Mouse (Mus musculus) heart, postnatal 14 days (tissue): Measurements from ENCODE around the gene Lsm12. TPM values are rescaled to one million over a fixed set of nuclear protein-coding genes. Genes with fewer than 3 reads are reported as not detected.

Source experiments
- DNase-seq, 2 experiments: peaks; one replicate each; pipeline ENCODE4 v3.0.0; 2021 to 2022
- intact Hi-C: fragments of 180-260 bp; cut with DNase I; formaldehyde crosslinking; loops from one replicate; pipeline ENCODE4 v1.15.1; 2025
- long read RNA-seq, 2 experiments: library from polyadenylated mRNA; stranded (forward); transcript quantifications; one replicate each; pipeline ENCODE4 v2.0.0; 2021
- total RNA-seq, 2 experiments: library from RNA; stranded (reverse); gene quantifications; 2 replicates each; pipeline ENCODE4 v1.2.3; 2021

Gene Lsm12
- 10 to 100 TPM; 44.4 to 47.6 TPM for total RNA-seq
- long read RNA-seq, experiment 1, transcript Lsm12-201 (5 exons, 2,256 nt): major isoform, 10 of 10 reads
- long read RNA-seq, experiment 1, partial matches to known transcripts: 0 of 10 reads
- long read RNA-seq, experiment 1, other reads (novel, unspliced or antisense): 0 of 10 reads
- long read RNA-seq, experiment 2, partial matches to known transcripts: 0 of 4 reads
- long read RNA-seq, experiment 2, other reads (novel, unspliced or antisense): 0 of 4 reads

DNA sequence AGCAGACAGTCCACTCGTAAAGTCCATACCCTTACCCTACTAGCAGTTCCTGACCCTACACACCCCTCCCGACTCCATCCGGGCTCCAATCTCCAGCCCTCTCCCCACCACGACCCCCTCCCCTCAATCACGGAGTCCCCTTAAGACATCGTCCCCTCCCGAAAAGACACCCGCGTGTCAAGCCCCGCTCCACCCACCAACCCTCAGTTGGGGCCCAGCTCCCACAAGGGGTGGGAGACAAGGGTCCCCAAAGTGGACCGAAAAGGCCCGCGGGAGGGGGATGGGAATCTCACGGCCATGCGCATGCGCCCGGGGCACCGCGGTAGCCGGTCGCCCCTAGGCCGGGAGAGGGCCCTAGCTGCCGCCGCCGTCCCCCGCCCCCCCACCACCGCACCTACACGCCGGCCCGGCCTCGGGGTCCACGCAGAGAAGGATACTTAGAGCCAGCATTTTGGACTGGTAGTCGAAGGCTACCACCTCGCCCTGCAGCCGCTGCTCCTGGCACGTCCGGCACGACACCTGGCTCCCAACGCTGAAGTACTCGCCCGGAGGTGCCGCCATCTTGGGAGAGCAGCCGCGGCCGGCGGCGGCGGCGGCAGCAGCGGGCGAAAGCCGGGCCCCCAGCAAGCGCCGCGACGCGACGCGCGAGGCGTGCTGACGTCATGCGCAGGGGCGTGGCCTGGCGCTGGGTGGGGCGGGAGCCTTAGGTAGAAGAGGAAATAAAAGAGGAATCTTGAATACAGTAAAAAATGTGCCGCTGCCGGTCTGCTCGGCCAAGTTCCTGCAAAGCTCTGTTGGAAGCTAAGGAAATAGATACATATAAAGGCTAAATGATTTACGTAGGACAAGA is at the start of gene Lsm12:
TSS of gene Lsm12 (minus strand) at position 651 of the 850 bp plus-strand sequence.
- intact Hi-C loops: loop anchor here (5.0 kb wide), 1 partner anchor 37 kb away; no protein-coding TSS in a partner anchor
- DNase-seq: peak; percentile 98 to 99

DNA sequence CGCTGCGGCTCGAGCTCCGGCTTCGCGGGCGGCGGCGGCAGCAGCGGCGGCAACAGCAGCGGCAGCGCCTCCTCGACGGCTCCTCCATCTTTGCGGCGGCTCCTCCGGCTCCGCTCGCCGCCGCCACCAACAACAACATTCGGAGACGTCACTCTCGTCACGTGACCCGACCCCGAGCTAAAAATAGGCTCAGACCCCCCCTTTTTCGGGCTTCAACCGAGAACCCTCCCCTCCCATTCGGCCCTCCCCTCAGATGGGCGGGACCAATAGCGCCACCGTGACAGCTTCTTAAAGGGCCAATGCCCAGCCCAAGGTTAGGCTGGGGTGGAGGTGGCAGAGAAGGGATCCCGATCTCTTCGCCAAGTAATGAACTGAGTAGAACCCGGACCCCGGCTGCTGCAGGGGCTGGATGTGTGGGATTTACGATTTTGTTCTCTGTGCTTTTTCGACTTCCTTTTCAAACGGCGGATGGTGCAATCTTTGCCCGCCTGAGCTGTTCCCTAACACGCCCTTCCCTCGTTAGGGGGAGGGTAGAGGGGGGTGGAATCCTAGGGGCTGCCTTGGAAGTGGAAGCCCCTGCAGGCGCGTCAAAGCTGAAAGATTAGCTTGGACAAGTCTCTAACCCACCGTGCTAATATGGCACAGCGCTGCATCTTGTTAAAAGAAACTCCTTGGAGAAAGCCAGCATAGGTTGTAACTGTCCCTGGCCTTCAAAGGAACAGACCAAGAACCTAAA is 45.1 kb upstream of the Lsm12 start, which contains the start of gene Hdac5:
TSS of gene Hdac5 (minus strand) at position 161 of the 736 bp plus-strand sequence.
- peak; percentile 94 to 98 for DNase-seq

DNA sequence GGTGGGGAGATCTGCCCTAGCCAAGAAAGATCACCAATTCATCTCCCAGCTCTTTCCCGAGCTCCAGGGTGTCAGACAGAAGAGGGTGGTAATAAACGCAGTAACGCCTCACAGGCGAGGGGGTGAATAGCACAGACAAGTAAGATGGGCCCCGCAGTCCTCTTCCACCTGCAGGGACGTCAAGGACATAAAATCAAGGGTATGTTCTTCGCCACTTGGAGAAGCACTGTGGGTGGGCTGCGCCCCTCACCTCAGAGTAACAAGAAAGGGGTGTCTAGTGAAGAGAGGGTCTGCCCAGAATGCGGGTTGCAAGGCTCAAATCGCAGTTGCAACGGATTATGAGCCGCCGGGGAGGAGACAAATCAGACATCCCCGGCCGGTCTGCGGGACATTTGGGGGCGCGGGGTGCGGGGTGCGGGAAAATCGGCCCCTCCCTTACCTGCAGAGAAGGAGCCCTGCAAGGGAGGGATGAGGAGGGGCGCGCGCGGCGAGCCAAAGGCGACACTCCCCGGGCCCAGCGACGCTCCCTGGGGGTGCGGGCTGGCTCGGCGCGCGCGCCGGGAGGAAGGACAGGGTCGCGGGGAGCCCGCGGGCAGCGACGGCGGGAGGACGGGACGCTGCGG is 44.3 kb upstream of the Lsm12 start:
- DNase-seq: no peak
- intact Hi-C loops: loop anchor here (2.0 kb wide), 1 partner anchor 19 kb away; no protein-coding TSS in a partner anchor

More for the DNA sequence above, 45.1 kb upstream of the Lsm12 start, which contains the start of gene Hdac5:
- intact Hi-C loops: no loop called here

DNA sequence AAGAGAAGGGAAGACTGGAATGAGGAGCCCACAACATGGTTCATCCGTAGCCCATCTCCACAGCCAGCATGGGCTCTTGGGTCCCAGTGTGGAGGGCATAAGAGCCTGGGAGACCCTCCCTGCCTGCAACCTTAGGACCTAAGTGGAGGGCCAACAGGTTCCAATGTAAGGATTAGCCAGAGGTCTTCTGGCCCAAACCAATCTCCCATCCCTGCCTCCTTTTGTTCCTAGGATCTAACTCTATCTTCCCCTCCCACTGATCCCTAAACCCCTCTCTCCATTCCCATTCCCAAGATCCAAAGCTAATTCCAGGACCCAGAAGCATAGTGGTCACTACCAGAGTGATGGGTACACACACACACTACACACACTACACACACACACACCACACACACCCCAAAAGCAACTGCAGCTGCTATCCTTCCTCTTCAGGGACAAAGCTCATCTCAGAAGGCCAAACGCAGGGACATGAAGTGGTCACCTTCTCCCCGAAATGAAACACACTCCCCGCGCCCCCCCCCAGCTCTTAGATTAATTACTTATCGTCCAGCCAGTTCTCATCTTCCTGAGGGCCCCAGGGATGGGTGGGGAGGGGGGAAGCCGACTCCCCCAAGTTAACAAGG is 43.7 kb upstream of the Lsm12 start:
- intact Hi-C loops: loop anchor here (2.0 kb wide), 1 partner anchor 18 kb away; no protein-coding TSS in a partner anchor
- no peak for DNase-seq

DNA sequence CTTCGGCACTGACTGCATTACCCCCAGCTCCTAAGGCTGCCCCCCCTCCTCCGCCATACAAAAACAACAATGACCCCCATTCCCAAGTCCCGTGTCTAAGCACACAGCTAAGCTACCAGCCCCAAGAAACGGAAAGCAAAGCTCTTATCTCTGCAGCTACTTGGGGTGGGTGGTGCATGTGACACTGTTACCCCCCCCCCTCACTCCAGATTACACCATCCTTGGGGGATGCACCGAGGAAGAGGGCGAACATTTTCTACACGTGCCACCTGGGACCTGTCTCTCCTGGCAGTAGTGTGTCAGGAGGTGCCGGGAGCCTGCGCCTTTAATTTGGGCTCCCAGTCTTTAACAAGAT is 43.1 kb upstream of the Lsm12 start:
- intact Hi-C loops: loop anchor here (2.0 kb wide), 1 partner anchor 17 kb away; no protein-coding TSS in a partner anchor
- no peak for DNase-seq

DNA sequence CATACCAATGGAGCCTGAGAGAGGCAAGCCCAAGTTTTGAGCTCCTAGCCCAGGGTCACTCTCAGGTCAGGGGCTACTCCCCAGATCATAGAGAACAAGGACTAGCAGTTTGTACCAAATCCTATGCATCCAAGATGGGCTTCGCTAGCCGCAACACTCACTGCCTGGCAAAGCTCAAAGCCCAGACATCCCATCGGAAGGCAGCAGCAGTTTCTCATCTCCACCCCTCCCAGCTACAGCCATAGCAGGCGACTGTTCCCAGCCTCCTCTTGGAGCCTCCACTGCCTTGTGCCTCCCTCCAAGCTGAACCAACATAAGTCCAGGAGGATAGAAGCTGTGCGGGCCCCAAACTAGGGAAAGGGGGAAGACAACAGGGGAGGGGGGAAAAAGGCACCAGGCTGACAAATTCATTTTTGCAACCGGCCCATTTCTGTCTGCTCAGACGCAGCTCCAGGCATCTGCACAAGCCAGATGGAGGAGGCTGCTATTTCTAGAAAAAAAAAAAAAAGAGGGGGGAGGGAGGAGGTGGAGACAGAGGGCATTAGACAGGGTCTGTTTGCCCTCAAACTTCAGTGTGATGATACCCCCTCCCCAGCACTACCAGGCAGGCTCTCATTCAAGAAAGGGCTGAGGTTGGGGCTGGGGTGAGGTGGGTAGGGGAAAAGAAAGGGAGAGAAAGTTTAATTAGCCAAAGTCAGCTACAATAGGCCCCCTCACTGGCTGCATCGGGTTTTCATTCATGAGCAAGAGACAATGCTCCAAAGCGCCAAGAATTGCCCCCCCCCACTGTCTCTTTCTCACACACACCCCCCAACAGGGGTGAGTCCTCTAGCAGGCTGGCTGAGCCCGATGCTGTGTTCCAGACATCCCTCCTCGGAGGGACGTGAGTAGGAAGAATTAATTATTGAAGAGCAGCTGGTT is 42.4 kb upstream of the Lsm12 start:
- intact Hi-C loops: loop anchor here (2.0 kb wide), 1 partner anchor 17 kb away; no protein-coding TSS in a partner anchor
- no peak for DNase-seq

DNA sequence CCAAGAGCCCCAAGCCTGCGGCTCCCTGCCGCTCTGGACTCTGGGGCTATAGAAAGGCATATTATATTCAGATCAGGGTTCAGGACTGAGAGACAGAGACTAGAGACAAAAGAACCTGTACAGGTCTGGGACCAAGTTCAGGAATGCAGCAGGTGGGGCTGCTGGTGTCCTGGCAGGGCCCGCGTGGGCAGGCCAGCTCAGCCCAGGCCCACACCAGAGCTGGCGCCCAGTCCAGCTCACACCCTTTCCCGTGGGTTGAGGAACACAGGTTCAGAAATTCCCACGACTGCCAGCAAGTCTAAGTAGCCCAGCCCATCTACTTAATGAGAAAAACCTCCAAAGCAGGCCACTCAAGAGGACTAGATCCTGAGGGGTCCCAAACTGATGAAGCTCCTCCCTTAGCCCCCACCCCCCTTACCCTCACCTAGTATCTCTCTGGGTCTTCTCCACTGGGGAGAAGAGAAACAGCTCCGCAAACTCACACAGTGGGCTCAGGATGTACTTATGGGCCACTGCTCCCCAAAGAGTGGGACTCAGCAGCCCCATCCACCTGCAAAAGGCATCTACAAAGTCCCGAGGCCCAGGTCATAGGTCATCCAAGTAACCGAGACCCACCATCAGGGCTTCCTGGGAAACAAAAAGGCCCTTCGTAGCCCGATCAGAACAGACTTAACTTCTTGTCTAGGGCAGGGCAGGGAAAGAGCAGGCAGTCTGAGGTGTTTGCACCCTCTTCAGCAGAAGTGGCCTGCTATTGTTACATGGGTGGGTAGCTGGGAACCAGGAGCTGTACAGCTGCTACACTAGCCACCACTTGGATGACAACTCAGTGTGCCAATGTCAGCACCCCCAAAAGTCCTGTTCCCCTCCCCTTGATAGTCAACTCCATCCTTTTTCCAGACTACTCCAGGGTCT is 41.2 kb upstream of the Lsm12 start:
- peak in 1 of 2 experiments; percentile 8 for DNase-seq
- intact Hi-C loops: no loop called here

DNA sequence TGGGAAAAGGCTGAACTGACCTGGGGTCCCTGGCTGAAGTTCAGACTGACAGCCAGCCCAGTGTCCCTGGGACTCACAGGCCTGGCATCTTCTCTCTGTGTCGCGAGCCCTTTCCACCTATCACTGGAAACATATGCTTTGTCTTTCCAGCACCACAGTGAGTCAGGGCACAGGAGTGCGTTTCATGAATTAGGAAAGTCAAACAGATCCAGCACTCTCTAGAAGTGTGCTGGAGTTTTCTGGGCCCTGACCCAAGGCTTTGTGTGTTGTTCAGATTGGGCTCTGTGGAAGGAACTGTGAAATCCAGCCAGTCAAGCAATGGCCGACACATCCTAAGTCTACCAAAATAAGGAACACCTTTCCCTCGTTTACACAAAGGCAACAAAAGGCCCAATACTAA is 40.1 kb upstream of the Lsm12 start:
- intact Hi-C loops: no loop called here
- DNase-seq: peak in 1 of 2 experiments; percentile 2

DNA sequence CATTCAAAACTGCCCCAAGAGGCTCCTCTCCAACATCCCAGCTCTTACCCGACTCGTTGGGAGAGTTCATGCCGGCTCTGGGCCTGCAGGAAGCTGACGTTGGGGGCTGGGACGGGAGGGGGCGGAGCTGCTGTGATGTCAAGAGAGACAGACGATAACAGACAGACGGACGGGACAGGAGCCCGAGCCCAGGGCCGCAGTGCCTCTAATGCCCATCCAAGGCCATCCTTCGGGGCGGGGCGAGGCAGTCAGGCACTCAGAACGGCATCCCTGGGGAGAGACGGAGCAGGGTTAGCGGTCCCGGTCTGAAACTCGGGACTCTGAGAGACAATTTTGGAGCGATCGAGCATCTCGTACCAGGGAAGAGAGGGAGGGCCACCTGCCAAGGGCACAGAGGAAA is 39.6 kb upstream of the Lsm12 start:
- peak; percentile 40 to 46 for DNase-seq
- intact Hi-C loops: loop anchor here (5.0 kb wide), 2 partner anchors 37 to 67 kb away; partner anchors contain the start of genes G6pc3, Lsm12 and Tmem101

DNA sequence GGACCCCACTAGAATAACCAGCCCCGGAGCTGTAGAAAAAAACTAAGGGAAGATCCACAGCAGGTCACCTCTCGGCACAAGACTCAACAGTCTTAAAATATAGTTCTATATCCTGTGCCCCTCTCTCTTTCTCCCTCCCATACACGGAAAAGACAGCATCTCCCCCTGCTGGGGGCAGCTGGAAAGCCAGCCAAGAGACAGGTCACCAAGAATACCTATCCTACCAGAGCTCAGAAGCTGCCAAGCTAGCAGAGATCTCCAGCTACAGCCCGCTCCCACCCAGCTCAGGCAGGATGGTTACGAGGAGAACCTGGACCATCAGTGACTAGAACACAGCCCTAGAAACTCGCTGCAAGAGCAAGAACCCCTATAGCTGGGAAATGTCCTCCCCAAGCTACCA is 38.1 kb upstream of the Lsm12 start:
- intact Hi-C loops: loop anchor here (5.0 kb wide), 2 partner anchors 36 to 66 kb away; partner anchors contain the start of genes G6pc3, Lsm12 and Tmem101
- peak; percentile 57 to 73 for DNase-seq

DNA sequence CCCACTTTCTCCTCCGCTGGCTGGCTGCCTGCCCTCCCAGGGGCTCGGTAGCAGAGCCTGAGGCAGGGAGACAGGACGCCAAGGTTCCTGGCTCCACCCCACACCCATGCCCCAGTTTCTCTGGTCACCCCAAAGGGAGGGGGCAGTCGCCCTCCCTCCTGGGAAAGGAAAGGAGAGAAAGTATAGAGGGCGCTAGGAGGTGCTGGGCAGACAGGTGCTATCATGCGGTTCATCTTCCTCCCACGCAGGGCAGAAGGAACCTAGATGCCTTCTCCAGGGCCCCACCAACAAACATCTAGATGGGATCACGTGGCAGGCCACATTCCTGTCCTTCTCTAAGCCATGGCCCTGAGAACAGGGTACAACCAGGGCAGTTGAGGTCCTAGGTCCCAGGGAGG is 36.9 kb upstream of the Lsm12 start:
- peak in 1 of 2 experiments; percentile 7 for DNase-seq
- intact Hi-C loops: loop anchor here (5.0 kb wide), 2 partner anchors 35 to 65 kb away; partner anchors contain the start of genes G6pc3, Lsm12 and Tmem101

DNA sequence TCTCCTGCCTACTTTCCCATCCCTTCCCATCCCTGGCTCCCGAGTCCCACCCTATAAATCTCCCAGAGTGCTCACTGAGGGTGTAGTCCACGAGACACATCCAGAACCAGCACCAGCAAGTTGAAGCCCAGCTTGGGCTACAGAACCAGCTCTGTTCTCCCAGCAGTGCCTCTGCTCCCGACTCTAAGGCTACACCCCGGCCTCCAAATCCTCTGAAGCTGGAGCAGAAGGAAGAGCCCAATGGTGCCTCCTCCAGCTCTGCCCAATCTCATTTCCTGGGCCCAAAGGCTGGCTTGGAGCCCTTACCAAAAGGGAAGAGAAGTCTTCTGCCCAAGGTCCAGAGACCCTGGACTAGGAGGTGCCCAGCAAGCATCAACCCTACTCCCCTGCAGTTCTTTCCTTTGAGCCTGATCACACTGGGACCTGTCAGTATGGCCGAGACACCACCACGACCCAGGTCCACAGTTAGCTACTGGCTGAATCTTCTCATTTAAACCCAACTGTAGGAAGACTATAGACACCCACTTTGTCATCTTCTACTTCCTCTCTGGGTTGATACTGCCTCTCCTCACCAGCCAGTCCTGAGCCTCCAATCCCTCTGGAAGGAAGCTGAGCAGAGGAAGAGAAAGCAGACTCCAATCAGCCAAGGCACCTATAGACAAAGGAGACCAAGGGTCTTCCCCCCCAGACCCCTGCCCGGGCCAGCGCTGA is 36.3 kb upstream of the Lsm12 start:
- intact Hi-C loops: loop anchor here (5.0 kb wide), 2 partner anchors 34 to 64 kb away; partner anchors contain the start of genes G6pc3, Lsm12 and Tmem101
- peak in 1 of 2 experiments; percentile 2 for DNase-seq

DNA sequence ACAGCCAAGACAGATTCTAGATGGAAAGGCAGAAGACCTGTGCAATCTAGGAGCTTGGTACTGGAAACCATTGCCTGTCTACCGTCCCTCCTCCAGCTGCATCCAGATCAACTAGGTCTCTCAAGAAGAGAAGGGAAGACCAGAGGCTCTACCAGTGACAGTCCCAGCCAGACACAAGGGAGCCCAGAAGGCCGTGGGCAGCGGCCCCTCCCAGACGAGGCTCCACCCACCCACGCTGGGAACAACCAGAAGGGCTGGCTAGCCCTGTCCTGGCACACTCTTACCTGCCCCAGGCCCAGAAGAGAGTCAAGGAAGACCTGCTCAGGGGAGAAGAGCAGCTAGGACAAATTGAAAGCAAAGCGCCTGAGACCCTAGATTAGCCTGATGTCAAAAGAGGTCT is 35.4 kb upstream of the Lsm12 start:
- intact Hi-C loops: loop anchor here (5.0 kb wide), 2 partner anchors 33 to 63 kb away; partner anchors contain the start of genes G6pc3, Lsm12 and Tmem101
- peak in 1 of 2 experiments; percentile 15 for DNase-seq

DNA sequence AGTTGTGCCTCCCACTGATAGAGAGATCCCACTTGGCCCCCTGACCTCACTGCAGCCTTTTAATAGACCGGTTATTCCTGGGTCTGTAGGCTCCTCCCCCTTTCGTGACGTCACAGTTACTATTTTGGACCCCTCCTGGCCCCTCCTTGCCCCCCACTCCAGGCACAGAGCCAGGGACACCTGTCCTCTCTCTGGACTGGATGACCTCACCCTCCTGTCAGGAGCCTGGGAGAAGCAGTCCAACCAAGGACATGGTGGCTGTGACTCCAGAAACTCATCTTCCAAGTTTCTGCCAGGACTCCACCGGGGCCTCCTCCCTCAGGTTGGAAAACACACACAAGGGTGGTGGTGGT is 34.9 kb upstream of the Lsm12 start:
- intact Hi-C loops: loop anchor here (5.0 kb wide), 2 partner anchors 33 to 63 kb away; partner anchors contain the start of genes G6pc3, Lsm12 and Tmem101
- DNase-seq: peak; percentile 85 to 90

DNA sequence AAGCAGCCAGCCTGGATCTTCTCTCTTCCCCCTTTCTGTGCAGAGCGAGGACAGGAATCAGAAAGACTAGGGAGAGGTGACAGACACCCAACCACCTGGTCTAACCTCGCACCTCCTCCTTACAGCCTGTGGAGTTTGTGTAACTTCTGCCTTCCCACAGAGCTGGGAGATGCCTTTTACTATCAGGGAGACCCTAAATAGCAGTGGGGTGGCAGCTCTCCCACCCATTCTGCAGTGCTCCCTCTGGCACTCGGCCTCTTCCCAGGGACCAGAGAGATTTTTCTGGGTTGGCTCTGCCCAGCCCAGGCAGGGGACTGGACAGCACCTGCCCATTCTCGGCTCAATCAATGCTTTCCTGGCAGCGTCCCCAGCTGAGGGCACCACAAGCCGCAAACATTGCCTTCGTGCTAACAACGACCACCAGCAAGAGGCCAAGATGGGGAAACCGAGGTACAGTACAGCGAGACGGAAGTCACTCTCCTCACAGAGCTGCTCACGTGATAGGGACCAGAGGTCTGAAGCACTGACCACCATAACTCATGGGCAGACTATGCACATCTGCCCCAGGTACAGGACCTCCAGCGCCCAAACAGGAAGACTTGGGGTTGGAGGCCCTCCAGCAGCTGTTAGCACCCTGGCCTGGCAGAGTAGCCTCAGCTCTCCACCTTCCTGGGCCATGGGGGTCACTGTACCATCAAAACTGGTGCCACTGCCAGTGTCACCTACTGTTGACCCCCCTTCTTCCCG is 34.3 kb upstream of the Lsm12 start:
- intact Hi-C loops: no loop called here
- DNase-seq: peak; percentile 28 to 38

DNA sequence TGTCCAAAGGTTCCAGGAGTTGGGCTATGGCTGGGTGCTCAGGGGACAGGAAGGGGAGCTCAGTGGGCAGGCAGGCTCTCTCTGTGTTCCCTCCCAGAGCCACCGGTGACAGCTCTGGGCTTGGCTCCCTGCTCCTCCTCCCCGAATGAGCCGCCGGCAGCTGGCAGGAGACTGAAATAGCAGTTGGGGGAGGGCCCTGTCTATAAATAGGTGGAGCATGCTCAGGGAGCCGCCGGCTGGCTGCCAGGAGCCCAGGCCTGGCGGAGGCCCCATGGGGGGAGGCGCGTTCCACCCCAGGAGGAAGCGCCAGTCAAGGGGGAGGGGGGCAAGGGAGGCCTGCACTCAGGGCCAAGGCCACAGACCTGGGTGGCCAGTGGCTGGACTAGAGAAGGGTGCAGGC is 33.7 kb upstream of the Lsm12 start:
- DNase-seq: peak; percentile 98 to 99
- intact Hi-C loops: no loop called here
